Mouse (Mus musculus): ENCODE results near the gene Nyap1. TPM values are rescaled to one million over a fixed set of nuclear protein-coding genes. Genes with fewer than 3 reads are reported as not detected.

The Nyap1 gene
- total RNA-seq, 2 experiments from 2014 or later, result 70.1 to 79.5 TPM

Other genes starting within 250 kb of the Nyap1 start
- 10 to 100 TPM; 33.6 to 36.1 TPM for gene Pop7, start 239.1 kb downstream of the Nyap1 start, total RNA-seq (2021)
- gene Gigyf1, start 223.1 kb downstream of the Nyap1 start, total RNA-seq (2021), result 10 to 100 TPM; 43.8 to 63.2 TPM
- not detected for gene Epo, start 208.4 kb downstream of the Nyap1 start, total RNA-seq (2021)
- gene Gnb2, start 208.1 kb downstream of the Nyap1 start, total RNA-seq (2021), result 100 to 1,000 TPM; 582 to 667 TPM
- gene Actl6b, start 188.1 kb downstream of the Nyap1 start, total RNA-seq (2021), result 100 to 1,000 TPM; 109 to 115 TPM
- 10 to 100 TPM; 10.4 to 10.9 TPM for gene Tfr2, start 171.8 kb downstream of the Nyap1 start, total RNA-seq (2021)
- gene Mospd3, start 140.5 kb downstream of the Nyap1 start, total RNA-seq (2021), result 10 to 100 TPM; 19.4 to 26.4 TPM
- gene Pcolce, start 127.8 kb downstream of the Nyap1 start, total RNA-seq (2021), result 10 to 100 TPM in 1 of 2 experiments, 1 to 10 TPM in 1; 8.6 to 14.9 TPM
- under 1 TPM; 0.20 to 0.25 TPM for gene Fbxo24, start 112.6 kb downstream of the Nyap1 start, total RNA-seq (2021)
- gene Lrch4, start 112.5 kb downstream of the Nyap1 start, total RNA-seq (2021), result 10 to 100 TPM; 11.3 to 19.4 TPM
- gene Gm20605, start 112.4 kb downstream of the Nyap1 start, total RNA-seq (2021), result 10 to 100 TPM in 1 of 2 experiments, 1 to 10 TPM in 1; 5.5 to 11.7 TPM
- 1 to 10 TPM; 4.2 to 7.7 TPM for gene Sap25, start 100.3 kb downstream of the Nyap1 start, total RNA-seq (2021)
- gene Irs3, start 95.9 kb downstream of the Nyap1 start, total RNA-seq (2021), result under 1 TPM in 1 of 2 experiments, not detected in 1; 0.23 TPM
- gene Agfg2, start 56.9 kb downstream of the Nyap1 start, total RNA-seq (2021), result 10 to 100 TPM; 41.7 to 42.0 TPM
- gene Tsc22d4, start 4.1 kb upstream of the Nyap1 start, total RNA-seq (2021), result 100 to 1,000 TPM; 166 to 203 TPM
- 10 to 100 TPM; 23.5 to 28.6 TPM for gene Ppp1r35, start 37.2 kb upstream of the Nyap1 start, total RNA-seq (2021)
- gene Mepce, start 46.0 kb upstream of the Nyap1 start, total RNA-seq (2021), result 10 to 100 TPM; 33.5 to 42.8 TPM
- 1 to 10 TPM; 4.6 to 7.2 TPM for gene Zcwpw1, start 46.2 kb upstream of the Nyap1 start, total RNA-seq (2021)
- under 1 TPM in 1 of 2 experiments, not detected in 1; 0.20 TPM for gene Pilra, start 94.7 kb upstream of the Nyap1 start, total RNA-seq (2021)
- gene Pilrb1, start 116.5 kb upstream of the Nyap1 start, total RNA-seq (2021), result not detected
- not detected for gene Pilrb2, start 130.2 kb upstream of the Nyap1 start, total RNA-seq (2021)
- gene Cyp3a13, start 180.0 kb upstream of the Nyap1 start, total RNA-seq (2021), result under 1 TPM; 0.25 TPM
- gene Gjc3, start 221.5 kb upstream of the Nyap1 start, total RNA-seq (2021), result 10 to 100 TPM; 21.0 to 23.4 TPM
- not detected for gene Azgp1, start 239.9 kb upstream of the Nyap1 start, total RNA-seq (2021)